Mouse (Mus musculus) left cerebral cortex, postnatal 4 days (tissue): ENCODE measurements around the gene Syce2. TPM values are rescaled to one million over a fixed set of nuclear protein-coding genes. Genes with fewer than 3 reads are reported as not detected.
"Not testable (repeated sequence)": the region's sequence is repeated elsewhere in the genome, so short reads cannot be mapped to it uniquely, and the experiment has no call there.

Experiments
- DNase-seq: peaks from one replicate; pipeline ENCODE4 v3.0.0-alpha.2; 2022
- intact Hi-C: fragments of 180-260 bp; cut with DNase I; formaldehyde crosslinking; loops from one replicate; pipeline ENCODE4 v1.15.1; 2025
- total RNA-seq, 2 experiments: library from RNA; stranded (reverse); gene quantifications; 2 replicates each; pipeline ENCODE4 v1.2.3; 2021

Gene Syce2
- total RNA-seq, 2 experiments from 2014 or later = 42.0 to 42.4 TPM

DNA sequence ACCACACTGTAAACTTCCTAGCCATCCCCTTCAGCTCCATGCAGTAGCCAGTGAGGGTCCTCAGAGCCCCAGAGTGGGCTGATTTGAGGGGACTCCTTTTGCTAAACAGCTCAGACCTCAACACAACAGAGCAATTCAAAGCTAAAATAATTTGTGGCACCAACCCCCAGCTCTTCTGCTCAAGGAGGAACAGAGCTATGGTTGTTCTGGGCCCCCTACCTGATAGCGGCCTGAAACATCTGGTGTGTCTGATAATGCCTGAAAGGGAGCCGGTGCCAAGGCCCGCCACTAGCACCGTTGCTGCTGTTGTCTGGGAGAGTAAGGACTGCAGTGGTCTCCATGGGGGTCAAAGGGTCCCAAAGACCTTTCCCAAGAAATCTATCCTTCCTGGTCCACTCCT lies 29.2 kb downstream of the Syce2 start:
- no peak for DNase-seq
- intact Hi-C loops = no loop called here

DNA sequence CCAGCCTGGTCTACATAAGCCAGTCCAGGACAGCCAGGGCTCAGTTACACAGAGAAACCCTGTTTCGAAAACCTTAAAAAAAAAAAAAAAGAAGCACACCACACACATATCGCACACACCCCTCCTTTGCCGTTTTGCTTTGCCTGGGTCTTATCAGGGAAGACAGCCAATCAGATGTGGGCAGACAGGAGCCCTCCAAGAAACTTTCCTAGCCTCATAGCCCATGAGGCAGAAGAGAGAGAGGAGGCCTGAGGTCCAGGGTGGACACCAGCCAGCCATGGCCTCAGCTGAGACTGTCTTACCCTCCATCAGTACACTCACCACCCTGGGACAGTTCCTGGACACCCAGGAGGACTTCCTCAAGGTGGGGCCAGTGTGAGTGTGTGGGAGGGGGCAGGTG lies 29.8 kb downstream of the Syce2 start, which contains the start of gene Klf1:
Gene Klf1, plus strand, starts transcription at position 177 of the 400 bp plus-strand sequence.
- intact Hi-C loops = no loop called here
- no peak for DNase-seq

DNA sequence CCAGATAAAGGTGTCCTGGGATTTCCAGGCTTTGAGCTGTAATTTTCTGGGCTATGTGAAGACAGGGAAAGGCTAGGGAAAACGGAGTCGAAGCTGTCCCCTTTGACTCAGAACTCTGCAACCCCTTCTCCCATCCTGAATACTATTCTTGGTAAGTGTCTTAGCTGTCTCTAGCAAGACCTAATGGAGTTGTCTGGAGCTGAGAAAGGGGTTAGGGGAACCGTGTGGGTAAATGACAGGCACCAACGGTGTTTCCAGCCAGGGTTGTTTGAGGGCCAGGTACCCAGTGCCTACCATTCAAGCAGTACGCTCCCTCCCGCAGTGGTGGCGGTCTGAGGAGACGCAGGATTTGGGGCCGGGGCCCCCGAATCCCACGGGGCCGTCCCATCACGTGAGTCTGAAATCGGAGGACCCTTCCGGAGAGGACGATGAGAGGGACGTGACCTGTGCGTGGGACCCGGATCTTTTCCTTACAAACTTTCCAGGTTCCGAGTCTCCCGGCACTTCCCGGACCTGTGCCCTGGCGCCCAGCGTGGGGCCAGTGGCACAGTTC lies 30.5 kb downstream of the Syce2 start:
- intact Hi-C loops = no loop called here
- DNase-seq = no peak

GRCm38 (mm10) chr8:84902920-84903661 lies 31.2 kb downstream of the Syce2 start:
- intact Hi-C loops = no loop called here

GRCm38 (mm10) chr8:84904351-84904750 lies 32.4 kb downstream of the Syce2 start:
- no peak for DNase-seq
- intact Hi-C loops = no loop called here

More at GRCm38 (mm10) chr8:84902920-84903661, 31.2 kb downstream of the Syce2 start:
- DNase-seq = peak; percentile 97

GRCm38 (mm10) chr8:84907037-84907436 lies 35.1 kb downstream of the Syce2 start:
- intact Hi-C loops = no loop called here
- DNase-seq = no peak

- no peak for DNase-seq
- intact Hi-C loops = no loop called here
Measured at GRCm38 (mm10) chr8:84907493-84907892, 35.6 kb downstream of the Syce2 start.

GRCm38 (mm10) chr8:84907979-84908378 lies 36.1 kb downstream of the Syce2 start:
- intact Hi-C loops, DNase-seq: not testable (repeated sequence)

DNA sequence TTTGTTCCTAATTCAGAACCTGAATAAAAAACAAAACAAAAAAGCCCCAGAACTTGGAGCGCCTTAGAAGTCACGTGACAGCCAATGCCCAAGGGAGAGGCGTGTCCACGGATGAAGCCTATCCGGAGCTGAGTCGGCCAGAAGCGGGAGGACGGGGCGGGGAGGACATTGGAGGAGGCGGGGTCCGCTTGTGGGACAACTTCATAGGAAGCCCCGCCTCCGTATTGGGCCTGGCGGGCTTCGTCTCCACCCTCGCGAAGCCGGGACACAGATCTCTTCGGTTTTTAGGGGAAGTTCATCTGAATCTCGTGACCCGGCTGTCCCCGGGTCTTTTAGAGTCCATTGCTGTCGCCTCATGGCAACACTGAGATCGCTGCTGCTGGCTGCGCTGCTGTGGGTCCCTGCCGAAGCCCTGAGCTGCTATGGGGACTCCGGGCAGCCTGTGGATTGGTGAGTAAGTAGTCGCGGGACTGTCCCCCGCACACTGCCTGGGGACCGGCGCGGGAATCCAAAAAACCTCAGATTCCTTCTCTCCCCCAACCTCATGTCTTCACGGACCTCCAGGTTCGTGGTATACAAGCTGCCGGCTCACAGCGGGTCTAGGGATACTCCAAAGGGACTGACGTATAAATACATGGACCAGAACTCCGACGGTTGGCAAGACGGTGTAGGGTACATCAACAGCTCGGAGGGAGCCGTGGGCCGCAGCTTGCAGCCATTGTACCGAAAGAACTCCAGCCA lies 36.7 kb downstream of the Syce2 start, which contains the start of gene Dnase2a:
Gene Dnase2a, plus strand, starts transcription at position 140 of the 741 bp plus-strand sequence.
- intact Hi-C loops = no loop called here
- peak; percentile 95 for DNase-seq

DNA sequence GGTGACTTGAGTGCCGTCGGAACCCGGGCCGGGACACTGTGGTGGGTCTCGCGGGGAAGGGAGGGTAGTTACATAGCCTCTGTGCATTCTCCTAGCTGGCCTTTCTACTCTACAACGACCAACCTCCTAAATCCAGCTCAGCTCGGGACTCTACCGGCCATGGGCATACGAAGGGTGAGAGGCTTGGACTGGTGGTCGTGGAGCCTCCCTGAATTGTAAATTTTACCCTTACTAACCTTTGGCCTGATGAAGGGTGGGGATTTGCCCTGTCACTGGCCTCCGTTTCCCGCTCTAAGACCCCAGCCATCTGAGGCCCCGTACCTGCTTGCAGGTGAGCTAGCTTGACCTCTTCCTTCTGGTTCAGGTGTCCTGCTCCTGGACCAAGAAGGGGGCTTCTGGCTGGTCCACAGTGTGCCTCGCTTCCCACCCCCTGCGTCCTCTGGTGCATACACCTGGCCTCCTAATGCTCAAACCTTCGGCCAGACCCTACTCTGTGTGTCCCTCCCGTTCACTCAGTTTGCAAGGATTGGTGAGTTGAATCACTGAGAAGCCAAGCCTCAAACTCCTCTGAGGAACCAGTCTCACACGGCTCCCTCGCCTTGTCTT lies 37.4 kb downstream of the Syce2 start:
- intact Hi-C loops = no loop called here
- DNase-seq = no peak

GRCm38 (mm10) chr8:84909949-84910348 lies 38.0 kb downstream of the Syce2 start:
- intact Hi-C loops = no loop called here
- no peak for DNase-seq

- intact Hi-C loops = no loop called here
- no peak for DNase-seq
Measured at GRCm38 (mm10) chr8:84910551-84910950, 38.6 kb downstream of the Syce2 start.

- intact Hi-C loops = no loop called here
Measured at GRCm38 (mm10) chr8:84911854-84912253, 39.9 kb downstream of the Syce2 start.

DNA sequence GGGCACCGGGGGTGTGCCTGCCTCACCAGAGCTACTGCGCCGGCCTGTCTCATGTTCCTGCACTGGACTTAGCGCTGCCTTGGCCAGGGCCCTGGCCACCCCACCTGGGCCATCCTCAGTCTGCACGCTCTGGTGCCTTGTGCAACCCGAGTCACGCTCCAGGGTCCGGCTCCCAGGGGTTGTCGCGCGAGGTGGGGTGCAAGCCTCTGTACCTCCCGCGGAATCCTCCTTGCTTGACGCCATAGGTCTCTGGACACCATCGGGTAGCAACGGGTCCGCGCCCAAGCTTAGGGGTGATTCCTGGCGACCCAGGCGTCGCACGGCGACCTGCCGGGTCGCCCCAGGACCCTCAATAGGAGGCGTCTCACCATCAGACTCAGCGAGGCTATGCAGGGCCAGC lies 40.5 kb downstream of the Syce2 start:
- intact Hi-C loops = no loop called here
- DNase-seq = no peak

More at GRCm38 (mm10) chr8:84911854-84912253, 39.9 kb downstream of the Syce2 start:
- DNase-seq = no peak

DNA sequence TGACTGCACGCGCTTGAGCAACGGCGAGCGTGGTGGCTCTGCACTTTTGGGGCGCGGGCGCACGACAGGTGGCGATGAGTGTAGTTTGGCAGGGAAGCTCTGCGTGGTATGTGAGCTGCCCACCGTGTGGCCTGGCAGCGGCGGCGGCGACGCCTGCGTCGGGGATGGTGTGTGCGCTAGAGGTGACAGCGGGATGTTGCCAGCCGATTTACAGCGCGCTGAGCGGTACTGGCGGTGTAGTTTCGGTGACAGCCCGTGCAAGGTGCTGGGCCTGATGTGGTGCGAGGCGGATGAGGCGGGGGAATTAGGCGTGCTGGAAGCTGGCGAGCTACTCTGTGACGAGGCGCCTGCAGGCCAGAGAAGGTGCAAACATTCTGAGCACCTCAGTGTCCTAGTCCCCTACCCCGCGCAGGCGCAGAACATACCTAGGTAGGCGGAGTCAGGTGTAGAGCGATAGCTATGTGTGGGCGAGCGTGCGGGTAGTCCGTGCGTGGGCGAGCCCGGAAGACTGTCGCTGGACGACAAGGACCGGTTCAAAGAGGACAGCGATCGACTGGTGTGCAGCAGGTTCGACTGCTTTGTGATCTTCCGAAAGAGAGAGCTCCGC lies 41.1 kb downstream of the Syce2 start:
- intact Hi-C loops = no loop called here
- DNase-seq = peak; percentile 44

GRCm38 (mm10) chr8:84913502-84913900 lies 41.6 kb downstream of the Syce2 start:
- no peak for DNase-seq
- intact Hi-C loops = no loop called here

DNA sequence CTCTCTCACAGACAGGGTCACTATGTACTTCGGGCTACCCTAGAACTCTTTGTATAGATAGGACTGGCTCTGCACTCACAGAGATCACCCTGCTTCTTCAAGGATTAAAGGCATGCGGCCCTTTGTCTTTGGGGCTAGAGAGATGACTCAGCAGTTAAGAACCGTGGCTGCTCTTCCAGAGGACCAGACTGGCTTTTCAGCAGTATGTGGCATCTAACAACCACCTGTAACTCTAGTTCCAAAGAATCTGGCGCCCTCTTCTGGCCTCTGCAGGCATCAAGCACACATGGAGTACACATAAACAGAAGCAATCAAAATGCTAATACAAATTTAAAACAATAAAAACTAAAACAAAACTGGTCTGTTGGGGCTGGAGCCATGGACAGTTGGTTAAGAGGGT lies 42.0 kb downstream of the Syce2 start:
- intact Hi-C loops = no loop called here
- no peak for DNase-seq

DNA sequence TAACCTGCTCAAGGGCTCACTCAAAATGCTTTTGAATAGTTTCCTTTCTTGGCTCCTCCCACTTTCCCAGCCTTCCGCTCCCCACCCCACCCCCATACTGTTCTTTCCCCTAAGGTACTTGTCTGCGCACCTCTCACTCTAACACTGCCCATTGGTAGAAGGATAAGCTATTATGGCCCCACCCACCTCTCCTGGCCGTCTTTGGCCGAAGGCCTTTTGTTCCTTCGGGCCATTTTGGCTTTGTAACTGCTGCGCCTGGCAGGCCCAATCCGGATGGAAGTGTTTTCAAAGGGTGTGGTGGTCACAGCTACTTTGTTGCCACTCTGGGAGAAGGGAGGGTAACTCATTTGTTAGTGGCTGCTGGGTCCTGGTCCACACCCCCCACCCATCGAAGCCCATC lies 43.4 kb downstream of the Syce2 start:
- no peak for DNase-seq

GRCm38 (mm10) chr8:84917781-84918180 lies 45.9 kb downstream of the Syce2 start:
- DNase-seq = no peak
- intact Hi-C loops = no loop called here

More for the DNA sequence above, 43.4 kb downstream of the Syce2 start:
- intact Hi-C loops = no loop called here

DNA sequence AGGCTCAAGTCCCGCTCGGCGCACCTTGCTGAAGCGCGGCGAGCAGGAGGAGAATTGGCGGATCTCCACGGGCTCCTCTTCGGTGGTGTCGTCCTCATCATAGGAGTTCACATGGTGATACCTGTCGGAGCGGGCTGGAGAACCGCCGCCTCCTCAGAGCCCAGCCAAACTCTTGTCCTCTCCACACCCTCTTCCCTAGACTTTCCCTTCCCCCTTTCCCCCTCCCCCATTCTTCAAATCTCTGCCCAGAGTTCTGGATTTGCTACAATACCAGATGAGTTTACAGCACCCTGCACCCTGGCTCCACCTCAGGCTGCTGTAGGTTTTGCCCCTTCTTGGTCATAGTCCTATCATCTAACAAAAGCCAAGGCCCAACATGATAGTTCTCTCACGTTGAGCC lies 46.7 kb downstream of the Syce2 start:
- intact Hi-C loops = no loop called here
- no peak for DNase-seq

GRCm38 (mm10) chr8:84921596-84921995 lies 49.7 kb downstream of the Syce2 start:
- no peak for DNase-seq
- intact Hi-C loops = no loop called here
